Mouse (Mus musculus): ENCODE measurements at regions not wholly inside any gene's neighbourhood (a gene's known extent, or its start where the extent isn't known, plus 50 kb on each side); places are given as distances from the start of the nearest gene placed in this dataset.

DNA sequence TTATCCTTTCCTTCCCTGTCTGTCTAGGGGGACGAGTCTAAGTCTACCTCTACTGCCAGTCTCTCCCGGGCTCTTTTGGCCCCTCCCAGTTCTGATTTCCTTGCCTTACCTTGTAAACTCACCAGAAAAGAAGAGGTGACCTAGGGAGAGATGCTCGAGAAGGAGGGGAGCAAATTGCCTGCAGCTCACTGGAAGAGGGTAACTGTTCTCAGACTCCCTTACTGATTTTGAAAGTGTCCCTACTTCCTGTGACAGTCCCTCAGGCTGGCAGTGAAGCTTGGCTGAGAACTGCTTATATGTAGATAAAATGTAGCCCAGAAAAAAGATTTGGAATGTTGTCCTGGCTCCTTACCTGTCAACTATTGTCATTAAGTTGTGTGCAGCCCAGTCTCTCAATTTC lies 180.6 kb upstream of the Tab2 start:
- DNase-seq (ENCODE audit: low read depth, low spot score): no peak

DNA sequence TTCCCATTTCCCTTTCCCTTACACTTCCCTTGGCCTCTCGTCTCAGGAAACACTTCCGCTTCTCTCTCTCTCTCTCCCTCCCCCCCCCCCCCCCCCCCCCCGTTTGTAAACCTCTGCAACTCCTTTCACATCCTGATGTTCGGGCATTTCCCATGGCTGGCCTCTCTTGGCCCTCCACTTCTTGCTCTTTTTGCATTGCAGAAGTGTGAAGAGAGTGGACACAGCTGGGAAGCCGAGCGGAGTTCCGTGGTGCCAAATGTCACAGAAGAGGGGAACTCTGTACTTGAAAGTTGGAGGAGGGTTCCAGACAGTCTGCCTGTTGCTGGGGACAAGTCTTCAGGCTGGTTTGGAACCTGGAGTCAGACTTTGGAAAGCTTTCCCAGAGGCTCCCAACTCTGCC lies 179.2 kb upstream of the Tab2 start:
- no peak for DNase-seq (ENCODE audit: low read depth, low spot score)

DNA sequence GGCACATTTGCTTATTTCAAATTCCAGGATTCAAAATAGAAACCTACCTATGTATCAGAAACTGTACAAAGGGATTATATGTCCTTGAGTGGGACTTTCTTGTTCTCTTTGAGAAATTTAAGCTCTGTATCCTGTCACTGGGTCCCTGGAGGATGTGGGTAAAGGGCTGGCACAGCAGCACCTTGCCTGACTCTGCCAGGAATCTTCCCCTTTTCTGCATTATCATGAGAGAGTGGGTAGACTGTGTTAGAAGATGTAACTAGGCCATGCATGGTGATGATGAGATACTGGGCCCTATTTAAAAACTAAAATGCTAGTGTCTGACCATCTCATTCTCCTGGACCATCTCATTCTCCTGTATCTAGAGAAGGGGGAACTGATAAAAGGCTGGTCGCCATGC lies 178.4 kb upstream of the Tab2 start:
- no peak for DNase-seq (ENCODE audit: low read depth, low spot score)

DNA sequence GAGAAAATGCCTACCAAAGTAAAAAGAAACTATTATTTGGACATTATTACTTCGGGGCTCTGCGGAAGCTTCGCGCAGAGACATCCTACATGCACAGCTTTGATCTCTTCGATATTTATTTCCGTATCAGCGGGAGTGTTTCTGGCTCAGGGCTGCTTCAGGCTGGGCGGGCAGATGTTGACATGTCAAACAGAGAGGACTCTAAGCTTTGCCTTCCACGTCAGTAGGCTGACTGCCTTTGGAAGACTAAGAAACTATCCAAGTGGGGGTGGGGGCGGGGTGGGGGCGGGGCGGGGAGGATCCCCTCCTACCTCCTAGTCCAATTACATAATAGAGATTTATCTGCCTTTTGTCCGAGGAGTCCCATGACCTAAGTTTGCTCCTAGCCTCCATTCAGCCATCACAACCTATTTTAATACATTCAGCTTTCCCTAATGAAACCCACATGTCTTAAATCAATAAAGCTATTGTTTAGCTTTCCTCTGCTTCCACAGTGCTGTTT lies 177.5 kb upstream of the Tab2 start:
- peak; percentile 42 for DNase-seq (ENCODE audit: low read depth, low spot score)

DNA sequence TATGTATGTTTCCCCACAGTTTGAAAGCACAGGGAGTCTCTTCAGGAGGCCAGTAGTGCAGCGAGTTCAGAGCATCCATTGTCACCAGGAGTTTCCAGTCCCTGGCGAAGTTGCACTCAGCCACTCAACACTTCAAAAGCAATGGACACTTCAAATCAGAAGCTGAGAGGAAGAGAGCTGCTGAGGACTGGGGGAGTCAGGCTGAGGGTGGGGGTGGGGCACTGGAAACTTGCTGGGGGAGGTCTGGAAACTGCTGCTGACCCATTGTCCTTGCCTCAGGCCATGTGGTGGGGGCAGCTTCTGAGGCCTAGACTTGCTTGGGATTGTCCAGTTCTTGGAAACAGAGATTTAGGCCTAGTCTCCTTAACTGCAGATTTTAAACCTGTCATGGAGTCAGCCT lies 176.8 kb upstream of the Tab2 start:
- peak; percentile 43 for DNase-seq (ENCODE audit: low read depth, low spot score)

DNA sequence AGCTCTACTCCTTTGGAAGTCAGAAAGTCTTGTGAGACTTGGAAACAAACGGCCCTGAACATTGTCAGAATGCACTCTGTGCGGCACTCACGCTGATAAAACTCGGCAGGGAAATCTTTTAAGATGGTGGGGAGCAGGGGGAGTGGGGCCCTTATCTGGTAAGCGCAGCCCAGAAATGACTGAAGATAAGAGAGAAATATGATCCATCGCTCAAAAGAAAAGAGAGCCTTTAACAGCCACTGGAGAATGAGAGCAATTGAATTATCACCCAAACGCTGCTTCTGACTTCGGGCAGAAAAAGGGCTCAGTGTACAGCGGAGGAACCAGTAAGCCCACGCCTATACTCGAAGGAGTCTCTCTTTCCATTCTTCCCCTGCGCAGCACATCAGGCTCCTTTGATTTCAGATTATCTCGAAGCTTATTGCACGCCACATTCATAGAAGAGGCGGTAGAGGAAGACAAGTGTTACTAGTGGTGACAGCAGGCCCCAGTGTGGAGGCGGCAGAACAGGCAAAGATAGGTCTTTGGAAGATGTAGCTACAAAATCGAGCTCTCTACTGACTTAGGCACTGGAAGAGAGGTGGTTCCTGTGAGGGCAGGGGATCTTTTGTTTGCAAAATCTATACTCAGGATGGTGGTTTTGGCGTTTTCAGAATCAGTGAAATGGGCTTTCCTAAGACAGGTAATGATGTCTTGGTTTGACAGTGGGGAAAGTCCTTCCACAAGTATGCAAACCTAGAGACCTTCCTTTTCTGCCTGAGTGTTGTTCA lies 174.6 kb upstream of the Tab2 start:
- peak; percentile 16 for DNase-seq (ENCODE audit: low read depth, low spot score)

DNA sequence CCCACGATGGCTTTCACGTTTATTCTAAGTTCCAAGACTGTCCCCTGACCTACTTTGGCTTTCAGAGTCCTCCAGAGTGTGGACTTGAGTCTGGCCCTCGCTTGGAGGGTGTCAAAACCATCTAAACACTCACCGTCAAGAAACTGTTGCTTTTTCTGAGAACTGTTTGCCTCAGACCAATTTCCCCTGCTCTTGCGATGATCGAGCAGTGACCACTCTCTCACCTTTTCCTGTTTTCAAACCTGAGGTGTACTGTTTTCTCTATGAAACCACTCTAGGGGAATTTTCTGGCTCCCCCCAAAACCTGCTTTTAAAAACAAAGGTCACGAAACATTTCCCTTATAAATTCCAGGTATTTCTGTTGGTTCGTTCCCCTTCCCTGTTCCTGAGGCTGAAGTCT lies 174.0 kb upstream of the Tab2 start:
- no peak for DNase-seq (ENCODE audit: low read depth, low spot score)

DNA sequence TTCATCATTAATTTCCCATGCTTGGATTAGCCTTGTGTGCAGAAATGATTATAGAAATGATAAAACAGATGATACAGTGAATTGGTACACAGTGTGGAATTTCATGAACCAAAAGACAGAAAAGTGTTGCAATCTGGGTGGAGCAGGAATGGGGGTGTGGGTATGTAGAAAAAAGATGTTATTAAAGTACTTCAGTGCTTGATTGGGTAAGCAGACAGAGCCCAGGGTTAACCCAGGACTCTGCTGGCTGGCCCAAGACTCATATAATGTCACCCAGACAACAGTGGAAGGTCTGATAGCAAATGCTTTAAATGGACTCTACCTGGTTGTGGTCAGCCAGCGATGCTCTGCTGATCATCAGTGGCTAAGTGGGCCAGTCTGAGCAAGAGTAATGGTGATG lies 168.1 kb upstream of the Tab2 start:
- DNase-seq (ENCODE audit: low read depth, low spot score): no peak

DNA sequence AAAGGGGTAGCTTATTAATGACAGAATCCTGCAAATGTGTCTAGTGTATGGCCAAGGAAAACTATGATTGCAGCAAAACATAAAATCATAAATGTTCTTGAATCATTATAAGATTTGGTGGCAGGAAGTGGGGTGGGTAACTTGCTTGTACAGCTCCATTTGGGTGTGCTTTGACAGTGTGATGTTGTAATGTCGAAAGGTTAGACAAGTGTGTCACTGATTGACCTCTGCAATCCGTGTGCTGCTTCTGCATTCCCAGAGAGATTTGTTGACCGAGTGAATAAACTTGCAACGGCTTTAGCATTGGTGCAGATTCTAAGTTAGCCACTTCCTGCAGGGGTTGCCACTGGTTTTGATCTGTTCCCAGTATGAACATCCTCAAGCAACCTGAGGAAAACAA lies 165.9 kb upstream of the Tab2 start:
- no peak for DNase-seq (ENCODE audit: low read depth, low spot score)

DNA sequence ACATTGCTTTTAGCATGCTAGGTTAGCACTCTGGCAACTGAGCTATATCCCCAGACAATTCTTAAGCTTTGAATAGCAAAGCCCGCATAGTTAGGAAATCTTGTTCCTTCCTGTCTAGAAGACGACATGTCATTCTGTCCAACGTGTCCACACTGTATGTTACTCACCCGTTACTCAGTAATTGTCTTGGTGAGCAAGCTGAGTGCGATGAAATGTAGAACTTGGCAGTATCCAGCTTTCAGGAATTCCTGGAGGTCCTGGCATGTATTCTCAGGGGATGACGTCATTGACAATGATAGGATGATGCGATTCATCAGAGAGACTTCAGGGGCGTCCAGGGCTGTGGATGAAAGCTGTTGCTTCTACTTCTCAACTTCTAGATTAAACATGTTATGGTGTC lies 160.8 kb upstream of the Tab2 start:
- DNase-seq (ENCODE audit: low read depth, low spot score): no peak

DNA sequence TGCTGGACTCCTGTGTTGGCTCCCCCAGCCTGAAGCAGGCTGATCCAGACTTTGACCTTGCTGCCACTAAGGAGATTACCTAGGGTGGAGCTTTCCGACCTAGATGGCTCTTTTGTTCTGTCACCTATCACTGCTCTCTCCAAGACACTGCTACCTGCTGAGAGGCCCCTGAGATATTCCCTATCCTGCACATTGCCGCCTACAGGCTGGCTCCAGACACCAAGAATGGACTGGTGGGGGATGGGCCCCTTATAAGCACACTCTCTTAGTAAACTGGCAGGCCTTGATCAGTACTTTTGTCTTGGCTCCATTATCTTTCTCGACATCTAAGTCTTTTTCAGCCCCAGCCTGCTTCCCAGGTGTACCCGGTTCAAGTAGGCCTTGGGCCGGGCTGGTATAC lies 158.9 kb upstream of the Tab2 start:
- peak; percentile 93 for DNase-seq (ENCODE audit: low read depth, low spot score)

DNA sequence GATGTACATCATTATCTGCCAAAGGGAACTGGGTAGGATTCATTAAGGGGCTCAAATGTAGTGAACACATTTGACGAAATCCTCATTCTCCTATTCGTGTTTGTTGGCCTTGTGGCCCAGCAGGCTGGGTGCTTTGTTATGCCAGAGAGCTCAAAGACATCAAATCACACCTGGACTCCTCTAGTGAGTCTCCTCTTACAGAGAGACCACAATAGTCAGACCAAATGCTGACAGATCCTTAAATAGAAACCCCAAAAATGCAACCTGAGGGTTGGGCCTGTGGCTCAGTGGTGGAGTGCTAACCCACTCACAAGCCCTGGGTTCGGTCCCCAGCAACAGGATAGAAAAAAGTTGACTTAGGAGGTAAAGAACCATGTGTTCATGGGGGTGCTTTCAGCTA lies 158.5 kb upstream of the Tab2 start:
- peak; percentile 78 for DNase-seq (ENCODE audit: low read depth, low spot score)

DNA sequence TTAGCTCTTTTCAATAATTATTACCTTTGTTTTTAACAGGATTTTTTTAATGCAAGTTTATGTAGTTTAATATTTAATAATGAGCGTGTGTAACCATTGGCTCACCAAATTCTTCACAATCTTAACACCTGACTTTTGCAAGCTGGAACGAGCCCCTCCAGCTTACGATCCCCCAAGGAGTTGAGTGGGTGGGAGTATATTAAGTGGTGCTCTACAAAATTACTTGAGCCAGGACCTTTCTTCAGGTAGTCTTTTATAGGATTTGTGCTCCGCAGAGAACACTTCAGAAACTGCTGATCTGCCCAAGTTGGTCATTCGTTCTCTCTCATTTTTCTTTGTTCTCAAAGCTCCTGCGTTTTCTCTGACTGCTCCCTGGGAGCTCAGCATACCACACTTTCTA lies 144.5 kb upstream of the Tab2 start:
- DNase-seq (ENCODE audit: low read depth, low spot score): no peak

DNA sequence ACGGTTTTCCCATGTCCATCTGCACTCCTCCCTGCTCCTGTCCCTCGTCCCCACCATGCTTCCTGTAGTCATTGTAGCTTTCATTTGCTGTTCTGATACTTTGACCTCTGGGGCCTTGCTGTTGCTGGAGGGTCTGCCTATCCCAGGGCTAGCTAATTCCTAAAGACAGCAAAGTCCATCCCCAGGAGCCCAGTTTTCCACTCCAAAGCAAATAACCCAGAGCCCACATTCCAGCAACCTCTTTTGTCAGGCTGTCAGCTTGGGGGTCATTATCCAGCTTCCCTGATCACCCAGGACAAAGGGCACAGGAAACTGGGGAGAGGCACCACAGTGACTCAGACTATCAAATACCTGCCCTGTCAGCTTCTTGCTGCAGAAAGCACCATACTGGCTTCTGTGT lies 139.9 kb upstream of the Tab2 start:
- DNase-seq (ENCODE audit: low read depth, low spot score): no peak

DNA sequence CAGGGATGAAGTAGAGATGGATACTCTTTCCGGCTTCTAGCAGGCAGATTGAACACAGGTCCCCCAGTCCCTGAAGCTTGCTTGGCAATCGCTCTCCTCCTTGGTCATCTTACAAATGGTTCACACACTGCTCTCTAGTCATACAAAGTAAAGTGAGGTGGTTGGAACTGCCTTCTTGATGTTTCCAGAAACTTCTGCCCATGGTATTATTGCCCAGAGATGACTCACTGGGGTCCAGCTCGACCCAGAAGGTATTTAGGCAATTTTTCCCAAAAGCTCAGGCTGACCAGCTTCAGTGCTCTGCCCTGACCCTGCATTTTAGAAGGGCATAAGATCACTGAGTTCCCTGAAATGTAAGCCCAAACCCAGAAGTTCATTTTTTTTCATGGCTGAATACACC lies 139.2 kb upstream of the Tab2 start:
- no peak for DNase-seq (ENCODE audit: low read depth, low spot score)

DNA sequence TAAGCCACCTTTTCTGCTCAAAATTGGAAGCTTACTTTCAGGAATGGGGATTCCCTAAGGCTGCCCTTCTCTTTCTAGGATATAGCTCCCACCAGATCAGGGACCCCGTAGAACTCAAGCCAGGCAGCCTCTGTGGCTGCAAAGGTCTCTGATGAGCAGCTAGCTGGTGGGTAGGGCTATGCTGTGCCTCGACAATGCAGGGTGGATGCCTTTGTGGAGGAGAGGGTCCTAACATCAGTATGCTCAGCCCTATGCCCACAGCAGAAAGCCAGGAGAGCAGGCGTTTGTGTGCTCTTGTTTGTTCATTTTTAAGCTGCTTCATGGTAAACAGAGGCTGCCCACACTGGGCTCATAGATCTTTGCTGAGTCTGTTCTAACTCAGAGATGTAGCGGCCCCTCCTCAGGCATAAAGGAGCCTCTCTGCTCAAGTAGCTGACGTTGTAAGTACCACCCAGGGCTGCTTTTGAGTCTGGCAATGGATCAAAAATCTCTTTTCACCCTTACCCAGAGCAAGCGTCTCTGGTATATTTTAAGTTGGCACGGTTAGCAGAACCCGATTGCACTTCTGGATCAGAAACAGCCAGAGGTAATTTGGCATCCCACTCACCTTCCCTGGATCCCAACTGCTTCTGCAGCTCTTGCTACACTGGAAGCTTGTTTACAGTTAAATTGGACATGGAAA lies 136.0 kb upstream of the Tab2 start:
- no peak for DNase-seq (ENCODE audit: low read depth, low spot score)

DNA sequence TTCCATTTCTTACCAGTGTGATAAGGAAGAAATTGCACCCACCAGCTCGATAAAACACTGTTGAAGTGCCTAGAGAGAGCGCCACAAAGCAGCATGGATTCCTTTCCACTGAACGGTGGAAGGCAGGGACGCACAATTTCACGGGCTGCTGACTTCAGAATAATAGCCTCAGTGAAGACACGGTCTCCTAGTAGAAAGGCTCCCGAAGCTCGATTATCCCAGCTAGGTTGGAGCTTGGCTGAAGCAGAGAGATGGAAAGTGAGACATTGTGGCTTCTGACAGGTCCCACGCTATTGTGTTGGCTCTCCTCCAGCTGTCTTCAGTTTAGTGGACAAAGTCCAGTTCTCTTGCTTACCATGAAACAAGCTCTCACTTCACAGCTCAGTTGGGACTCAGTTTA lies 133.3 kb upstream of the Tab2 start:
- DNase-seq (ENCODE audit: low read depth, low spot score): no peak

DNA sequence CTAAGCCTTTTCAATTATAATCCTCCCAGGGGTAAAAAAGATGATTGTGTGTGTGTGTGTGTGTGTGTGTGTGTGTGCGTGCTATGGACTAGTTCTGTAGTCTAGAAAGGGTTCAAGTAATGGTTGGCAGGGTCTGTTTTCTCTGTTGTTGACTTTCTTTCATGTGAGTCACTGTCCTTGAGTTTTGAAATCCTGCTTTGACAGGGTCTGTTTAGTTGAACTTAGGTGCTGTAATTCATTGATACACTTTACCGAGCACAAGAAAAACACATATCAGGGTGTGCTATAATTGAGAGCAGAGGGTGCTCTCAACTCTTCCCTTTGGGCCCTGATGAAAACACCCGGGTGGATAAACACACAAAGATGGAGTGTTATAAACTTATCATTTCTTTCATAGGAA lies 132.7 kb upstream of the Tab2 start:
- DNase-seq (ENCODE audit: low read depth, low spot score): no peak

DNA sequence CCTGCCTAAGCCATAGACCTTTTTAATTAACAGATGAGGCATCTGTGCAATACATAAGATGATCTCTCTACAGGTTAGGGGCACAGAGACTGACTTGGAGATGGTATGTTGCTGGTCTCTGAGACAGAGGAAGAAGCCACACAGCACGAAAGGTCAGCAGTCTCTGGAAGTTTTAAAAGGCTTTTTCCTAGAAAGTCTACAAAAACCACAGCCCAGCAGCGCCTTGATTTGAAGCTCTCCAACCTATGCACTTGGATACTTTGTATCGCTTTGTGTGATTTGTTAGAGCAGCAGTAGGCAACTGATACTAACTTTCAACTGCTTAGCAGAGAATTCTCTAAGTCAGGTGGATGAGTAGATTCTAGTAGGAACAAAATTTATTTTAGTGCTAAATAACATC lies 132.3 kb upstream of the Tab2 start:
- DNase-seq (ENCODE audit: low read depth, low spot score): no peak

DNA sequence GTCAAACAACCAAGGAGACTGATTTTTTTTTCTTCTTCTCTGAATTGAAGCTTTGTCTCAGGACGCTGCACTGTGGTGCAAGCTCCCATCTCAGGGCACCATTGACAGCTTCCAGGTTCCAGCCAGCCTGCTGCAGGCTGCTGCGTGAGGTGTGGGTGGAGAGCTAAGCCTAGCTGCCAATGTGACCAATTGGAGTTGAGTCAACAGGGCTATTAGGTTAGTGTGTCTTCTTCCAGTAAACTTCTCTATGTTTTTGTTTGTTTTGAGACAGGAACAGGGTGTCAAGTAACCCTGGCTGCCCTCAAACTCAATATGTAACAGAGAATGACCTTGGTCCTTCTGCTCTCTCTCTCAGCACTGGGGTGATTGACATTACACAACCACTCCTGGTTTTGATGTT lies 131.1 kb upstream of the Tab2 start:
- DNase-seq (ENCODE audit: low read depth, low spot score): no peak

DNA sequence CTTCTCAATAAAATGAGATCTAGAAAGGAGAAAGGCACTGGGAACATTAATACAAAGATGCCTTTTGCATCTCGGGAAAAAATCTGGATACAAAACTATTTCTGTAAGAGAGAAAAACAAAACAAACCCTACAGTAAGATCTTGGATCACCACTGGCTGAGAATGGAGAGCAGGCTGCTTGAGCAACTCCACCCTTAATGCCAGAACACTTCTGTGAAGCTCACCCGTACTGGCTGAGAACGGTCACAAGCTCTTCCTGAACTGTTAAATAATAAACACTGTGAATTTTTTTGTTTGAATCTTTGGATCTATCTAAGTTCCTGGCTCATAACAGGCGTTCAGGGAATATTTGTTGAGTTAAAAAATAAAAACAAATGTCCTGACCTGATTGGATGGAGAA lies 130.4 kb upstream of the Tab2 start:
- DNase-seq (ENCODE audit: low read depth, low spot score): no peak

DNA sequence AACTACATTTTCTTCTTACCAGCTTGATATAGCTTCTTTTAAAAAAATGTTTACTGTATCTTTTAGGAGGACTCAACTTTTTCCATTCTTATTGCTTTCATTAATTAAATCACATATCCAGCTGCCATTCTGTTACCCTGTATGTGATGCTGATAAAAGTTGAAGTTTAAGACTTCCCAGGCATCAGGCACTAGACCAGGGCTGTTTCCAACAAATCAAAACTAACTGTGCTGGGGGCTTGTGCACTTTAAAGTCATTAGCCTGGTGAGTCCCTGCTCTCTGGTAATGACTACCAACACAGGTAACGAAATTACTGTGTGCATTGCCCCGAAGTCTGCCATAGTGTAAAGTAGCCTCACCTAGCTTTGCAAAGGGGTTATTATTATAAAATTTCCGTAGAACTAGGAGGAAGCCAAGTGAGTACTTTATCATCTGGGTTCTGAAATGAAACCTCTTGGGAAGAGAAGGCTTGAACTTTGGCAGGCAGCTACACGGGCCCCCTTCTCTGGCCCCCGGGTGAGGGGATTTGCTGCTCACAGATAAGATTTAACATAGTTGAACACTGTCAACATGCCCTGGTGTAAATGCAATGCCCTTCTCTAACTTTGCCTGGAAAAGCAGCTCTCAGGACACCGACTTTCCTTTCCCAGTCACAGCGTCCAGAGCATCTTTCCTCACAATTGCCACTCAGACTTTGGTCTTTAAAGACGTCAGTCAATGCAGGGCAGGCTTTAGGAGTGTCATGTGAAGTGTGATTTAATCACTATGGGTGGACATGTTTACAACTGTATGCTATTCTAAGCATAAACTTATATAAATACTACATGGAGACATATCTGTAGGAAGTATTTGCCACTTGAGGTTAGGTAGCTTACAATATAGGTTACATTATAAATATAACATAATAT lies 122.1 kb upstream of the Tab2 start:
- DNase-seq (ENCODE audit: low read depth, low spot score): no peak

Data from ZHBTc4 (cell line).